Mouse (Mus musculus): ENCODE measurements at regions not wholly inside any gene's neighbourhood (a gene's known extent, or its start where the extent isn't known, plus 50 kb on each side); places are given as distances from the start of the nearest gene placed in this dataset.

GRCm38 (mm10) chr7:88225800-88226199, 52.1 kb upstream of the Ctsc start:
- Histone ChIP-seq H3K27me3 (no peaks in the 10 kb centered on the region), H3K4me1 (replicated peaks) (no peaks in the 10 kb centered on the region), H3K9me3 (no peaks in the 10 kb centered on the region), H3K36me3 (no peaks in the 10 kb centered on the region), H3K27ac (replicated peaks) (no peak overlapping the region), H3K4me3 (no peak overlapping the region), H3K9ac (no peak overlapping the region), H3K4me2 (no peak overlapping the region)
- no peak for ATAC-seq (ENCODE audit: low FRiP score, low read depth)
- 74% methylated on average over 1 of the region's 1 CpGs for WGBS
